Comparison of ENCODE assay signal across 10 mouse cellular contexts in the genomic region with DNA sequence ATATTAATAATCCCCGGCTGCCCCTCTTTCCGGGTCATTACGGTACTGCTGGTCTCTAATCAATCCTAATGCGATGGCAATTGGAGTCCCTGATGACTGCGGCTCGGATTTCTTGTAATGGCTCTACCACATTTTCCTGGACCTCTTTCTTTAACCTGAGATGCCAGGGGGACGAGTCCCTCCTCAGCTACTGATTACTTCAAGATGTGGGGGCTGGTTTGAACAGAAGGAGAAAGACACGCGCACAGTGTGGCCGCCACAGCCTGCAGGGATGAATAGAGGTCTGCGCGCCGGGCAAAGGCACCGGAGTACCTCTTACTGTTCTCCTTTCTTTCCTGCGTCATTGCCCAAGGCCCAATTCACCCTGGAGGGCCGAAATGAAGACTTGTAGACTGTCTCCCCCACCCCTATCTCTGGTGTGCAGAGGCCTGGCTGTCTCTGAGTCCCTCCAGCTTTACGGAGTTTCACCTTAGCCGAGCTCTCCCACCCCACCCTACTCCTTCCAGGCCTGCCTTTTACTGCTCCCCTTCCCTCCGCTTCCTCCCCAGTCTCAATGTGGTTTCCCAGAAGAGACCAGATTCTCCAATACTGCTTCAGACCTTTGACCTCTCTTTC. TPM values are rescaled to one million over a fixed set of nuclear protein-coding genes. Genes with fewer than 3 reads are reported as not detected.
DNase-seq lines count a peak whose midpoint lies in the region; ATAC-seq and TF ChIP-seq lines count a peak whose summit lies in the region.
"Had no signal": no experiment of that assay in that cellular context is flagged by ENCODE, and none has a peak within 500 bp of the region (broad histone marks: within the 10 kb centered on the region; RNA-seq: fewer than 3 reads in every experiment).

No protein-coding gene starts in this region.

- no peak overlapping the region for H3K27ac ChIP-seq in forebrain, embryonic 11.5 days (ENCODE audit: low read depth, low read length)
- H3K27ac ChIP-seq in forebrain, embryonic 15.5 days (replicated peaks): no peak overlapping the region
- H3K27ac ChIP-seq in midbrain, embryonic 10.5 days (replicated peaks): no peak overlapping the region
- H3K27ac ChIP-seq in midbrain, postnatal 0 days (ENCODE audit: low read depth, low read length): no peak overlapping the region

- H3K9me3 ChIP-seq in forebrain, embryonic 11.5 days (ENCODE audit: control insufficient read depth, low read length): no peaks in the 10 kb centered on the region
- no peaks in the 10 kb centered on the region for H3K9me3 ChIP-seq in forebrain, embryonic 15.5 days
- H3K9me3 ChIP-seq in midbrain, embryonic 10.5 days (replicated peaks): no peaks in the 10 kb centered on the region
- H3K9me3 ChIP-seq in midbrain, postnatal 0 days (ENCODE audit: low read length): no peaks in the 10 kb centered on the region

- H3K9ac ChIP-seq in forebrain, embryonic 11.5 days (ENCODE audit: low read length): no peak overlapping the region
- H3K9ac ChIP-seq in forebrain, embryonic 15.5 days (replicated peaks): no peak overlapping the region
- no peak overlapping the region for H3K9ac ChIP-seq in midbrain, postnatal 0 days (replicated peaks; ENCODE audit: low read length, poor library complexity, severe bottlenecking)

- under 1% methylated on average over 19 of the region's 19 CpGs for WGBS in forebrain, embryonic 11.5 days
- WGBS in forebrain, embryonic 15.5 days: 2% methylated on average over 19 of the region's 19 CpGs
- under 1% methylated on average over 19 of the region's 19 CpGs for WGBS in midbrain, embryonic 10.5 days
- 4% methylated on average over 19 of the region's 19 CpGs for WGBS in midbrain, postnatal 0 days

- peak; percentile 67 for DNase-seq in forebrain, embryonic 11.5 days (ENCODE audit: low spot score)
- peak; percentile 67 for DNase-seq in midbrain, embryonic 10.5 days (ENCODE audit: low spot score)
- no peak for DNase-seq in midbrain, postnatal 0 days (ENCODE audit: low spot score)
- peak; percentile 38 for DNase-seq in gastrocnemius, postnatal 25 days
- peak; percentile 62 for DNase-seq in retina, postnatal 1 day
- DNase-seq in frontal cortex, postnatal 36 days (ENCODE audit: low spot score in 2 of 2): no peak
- DNase-seq: lung, adult 18-20 months had no signal

- H3K36me3 ChIP-seq in forebrain, embryonic 11.5 days (ENCODE audit: control insufficient read depth, insufficient read depth, low read length): no peaks in the 10 kb centered on the region
- no peaks in the 10 kb centered on the region for H3K36me3 ChIP-seq in forebrain, embryonic 15.5 days
- H3K36me3 ChIP-seq in midbrain, embryonic 10.5 days: no peaks in the 10 kb centered on the region
- no peaks in the 10 kb centered on the region for H3K36me3 ChIP-seq in midbrain, postnatal 0 days (ENCODE audit: insufficient read depth, low read length)

- peaks cover 14% of the 10 kb centered on the region for H3K4me1 ChIP-seq in forebrain, embryonic 11.5 days (replicated peaks; ENCODE audit: control insufficient read depth, insufficient read depth, low read length)
- H3K4me1 ChIP-seq in forebrain, embryonic 15.5 days: peaks cover 15% of the 10 kb centered on the region
- peaks cover 36% of the 10 kb centered on the region for H3K4me1 ChIP-seq in midbrain, embryonic 10.5 days
- H3K4me1 ChIP-seq in midbrain, postnatal 0 days (ENCODE audit: insufficient read depth, low read length): no peaks in the 10 kb centered on the region

- no peak overlapping the region for H3K4me2 ChIP-seq in forebrain, embryonic 11.5 days (ENCODE audit: low read depth, low read length, severe bottlenecking)
- no peak overlapping the region for H3K4me2 ChIP-seq in forebrain, embryonic 15.5 days (replicated peaks)
- no peak overlapping the region for H3K4me2 ChIP-seq in midbrain, postnatal 0 days (ENCODE audit: low read depth, low read length, poor library complexity, severe bottlenecking)

- no peak for ATAC-seq in forebrain, embryonic 11.5 days (replicated peaks; ENCODE audit: low FRiP score)
- ATAC-seq in forebrain, embryonic 15.5 days (replicated peaks): no peak
- no peak for ATAC-seq in midbrain, postnatal 0 days (ENCODE audit: low FRiP score)
- no peak for ATAC-seq in CD4-positive, CD25-positive, alpha-beta regulatory T cell, adult 4 months

- H3K4me3 ChIP-seq in forebrain, embryonic 11.5 days (ENCODE audit: low read depth, low read length): no peak overlapping the region
- no peak overlapping the region for H3K4me3 ChIP-seq in forebrain, embryonic 15.5 days
- peak overlapping the region; percentile 54; the same call in 1 of the 2 replicates for H3K4me3 ChIP-seq in midbrain, embryonic 10.5 days
- no peak overlapping the region for H3K4me3 ChIP-seq in midbrain, postnatal 0 days (ENCODE audit: low read depth, low read length)

- no peak for TF ChIP-seq CTCF in midbrain, postnatal 0 days (IDR thresholded peaks at IDR 0.05)

- H3K27me3 ChIP-seq in forebrain, embryonic 11.5 days (ENCODE audit: control insufficient read depth, insufficient read depth, low read length): peaks cover 91% of the 10 kb centered on the region
- H3K27me3 ChIP-seq in forebrain, embryonic 15.5 days: peaks cover 93% of the 10 kb centered on the region
- H3K27me3 ChIP-seq in midbrain, embryonic 10.5 days (ENCODE audit: low read depth, poor library complexity, severe bottlenecking): peaks cover 100% of the 10 kb centered on the region
- peaks cover 88% of the 10 kb centered on the region for H3K27me3 ChIP-seq in midbrain, postnatal 0 days (ENCODE audit: insufficient read depth, low read length)

RNA-seq across cellular contexts. Expression of a gene that starts 1.5 kb away (rescaled TPM):
- polyA plus RNA-seq in forebrain, embryonic 11.5 days (2014; fragmentation: Nextera tagmentation; extraction: Ambion mirVana): 11.0 and 12.6 TPM in 2 replicates
- polyA plus RNA-seq in forebrain, embryonic 15.5 days (2015; fragmentation: Nextera tagmentation; extraction: Ambion mirVana): 0.25 and 0.29 TPM in 2 replicates
- polyA plus RNA-seq in midbrain, embryonic 10.5 days (2016; fragmentation: Nextera tagmentation; extraction: Ambion mirVana): 8.3 and 8.5 TPM in 2 replicates
- 0.44 and 1.3 TPM in 2 replicates for total RNA-seq in midbrain, postnatal 0 days (2014; rRNA removed)
- polyA plus RNA-seq in midbrain, postnatal 0 days (2015; fragmentation: Nextera tagmentation; extraction: Ambion mirVana): 0.55 and 0.68 TPM in 2 replicates
- 10 to 100 TPM; 47.7 to 51.0 TPM for total RNA-seq in gastrocnemius, postnatal 25 days (2021)
- not detected for polyA plus RNA-seq in CD4-positive, CD25-positive, alpha-beta regulatory T cell, adult 4 months (2017; shearing (Covaris generic))
- total RNA-seq: neutrophil, adult 5-6 weeks had no signal

Comparison
In these comparisons a context has a peak if more than half of its experiments do, and no peak if none do; other contexts are left out.
1. DNase-seq: peak in forebrain, embryonic 11.5 days (single experiment), midbrain, embryonic 10.5 days (single experiment), gastrocnemius, postnatal 25 days (single experiment) and retina, postnatal 1 day (single experiment); none in midbrain, postnatal 0 days (single experiment) and frontal cortex, postnatal 36 days (0 of 2).